Mouse (Mus musculus): Measurements from ENCODE around the gene Zc2hc1b.

DNA sequence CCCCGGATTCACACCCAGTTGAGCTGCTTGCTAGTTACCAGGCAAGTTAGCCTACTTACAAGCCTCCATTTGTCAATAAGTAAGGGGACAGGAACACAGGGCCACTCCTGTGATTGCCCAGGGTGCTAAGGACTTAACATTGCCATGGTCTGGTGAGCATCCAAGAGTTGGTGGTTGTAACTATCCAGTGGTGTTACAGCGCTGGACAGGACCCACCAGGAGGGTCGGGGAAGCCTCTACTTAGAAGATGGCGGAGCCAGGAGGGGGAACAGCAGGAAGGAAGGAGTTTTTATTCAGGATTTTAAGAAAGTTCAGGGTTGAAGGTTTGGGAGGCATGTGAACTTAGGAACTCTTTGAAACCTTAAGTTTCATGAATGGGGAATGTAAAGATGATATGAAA lies 64.2 kb downstream of the Zc2hc1b start:
- no peak for TF ChIP-seq EP300 (IDR thresholded peaks at IDR 0.05)
- TF ChIP-seq CTCF (IDR thresholded peaks at IDR 0.05), result no peak

Measured in lung, postnatal 0 days (tissue).